Mouse (Mus musculus) lung, postnatal 14 days (tissue): ENCODE measurements around the gene Mef2b.
A peak's percentile ranks its signal among the peaks of the same experiment; 100 is the strongest.

Experiments used
- DNase-seq: peaks from one replicate; pipeline ENCODE4 v3.0.0; 2021

The Mef2b gene

DNA sequence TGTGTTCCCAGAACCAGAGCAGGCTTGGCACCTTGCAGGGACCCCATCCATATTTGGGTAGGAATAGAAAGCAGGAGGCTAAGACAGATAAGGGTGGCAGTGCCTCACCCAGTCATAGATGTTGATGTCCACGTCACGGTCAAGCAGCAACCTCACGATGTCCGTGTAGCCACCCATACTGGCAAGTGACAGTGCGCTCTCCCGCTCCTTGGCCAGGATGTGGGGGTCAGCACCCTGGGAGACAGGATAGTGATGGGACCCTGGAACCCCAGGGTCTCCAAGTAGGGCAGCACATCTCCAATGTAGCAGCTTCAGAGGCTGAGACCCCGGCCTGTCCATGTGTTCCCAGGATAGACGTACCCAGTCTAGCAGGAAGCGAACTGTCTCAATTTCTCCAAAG is 4.6 kb upstream of the Mef2b start:
- no peak for DNase-seq

DNA sequence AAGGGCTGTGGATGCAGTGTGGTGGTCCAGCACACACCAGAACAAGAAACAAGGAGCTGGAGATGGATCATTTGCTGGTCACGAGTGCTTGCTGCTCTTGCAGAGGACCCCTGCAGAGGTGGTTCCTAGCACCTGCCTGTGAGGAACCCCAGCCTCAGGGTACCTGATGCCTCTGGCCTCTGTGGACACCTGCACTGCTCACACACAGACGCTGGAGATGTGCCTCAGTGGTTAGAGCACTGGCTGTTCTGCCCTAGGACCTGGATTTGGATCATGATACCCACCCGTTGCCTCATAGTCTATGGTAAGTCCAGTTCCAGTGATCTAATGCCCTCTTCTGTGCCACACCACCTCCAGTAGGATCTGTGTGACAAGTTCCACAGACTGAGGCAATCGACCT is 2.9 kb upstream of the Mef2b start:
- DNase-seq, result no peak

DNA sequence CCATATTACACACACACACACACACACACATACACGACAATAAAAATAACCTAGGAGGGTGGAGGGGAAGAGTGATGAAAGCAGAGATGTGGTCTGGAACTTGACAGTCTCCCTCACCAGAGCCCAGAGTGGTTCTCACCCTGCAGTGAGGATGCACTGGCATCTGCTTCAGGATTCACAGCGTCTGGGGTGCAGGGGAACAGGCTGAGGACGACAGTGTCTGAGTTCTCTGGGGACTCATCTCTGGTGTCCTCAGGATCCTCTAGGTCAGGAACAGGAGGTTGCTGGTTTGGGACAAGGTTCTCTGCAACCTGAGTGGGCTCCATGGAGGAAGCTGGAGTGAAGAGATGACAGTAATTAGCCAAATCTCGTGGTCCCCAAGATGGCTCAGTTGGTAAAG is 1.6 kb upstream of the Mef2b start:
- DNase-seq, result no peak

DNA sequence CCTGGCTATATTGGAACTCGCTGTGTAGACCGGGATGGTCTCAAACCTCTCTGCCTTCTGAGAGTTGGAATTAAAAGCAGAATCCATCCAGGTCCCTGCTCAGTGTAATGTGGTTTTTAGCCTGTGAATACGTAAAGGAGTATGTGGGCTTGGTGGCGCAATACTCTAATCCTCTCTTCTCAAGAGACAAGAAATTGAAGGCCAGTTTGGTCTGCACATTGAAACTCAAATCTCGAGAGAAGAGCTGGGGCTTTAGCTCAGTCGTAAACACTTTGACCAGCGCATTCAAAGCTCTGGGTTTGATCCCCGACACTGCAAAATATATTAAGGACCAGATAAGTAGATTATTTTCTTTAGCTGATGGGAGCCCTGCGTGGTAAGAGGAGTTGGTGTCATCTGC is 470 bp downstream of the Mef2b start:
- no peak for DNase-seq

DNA sequence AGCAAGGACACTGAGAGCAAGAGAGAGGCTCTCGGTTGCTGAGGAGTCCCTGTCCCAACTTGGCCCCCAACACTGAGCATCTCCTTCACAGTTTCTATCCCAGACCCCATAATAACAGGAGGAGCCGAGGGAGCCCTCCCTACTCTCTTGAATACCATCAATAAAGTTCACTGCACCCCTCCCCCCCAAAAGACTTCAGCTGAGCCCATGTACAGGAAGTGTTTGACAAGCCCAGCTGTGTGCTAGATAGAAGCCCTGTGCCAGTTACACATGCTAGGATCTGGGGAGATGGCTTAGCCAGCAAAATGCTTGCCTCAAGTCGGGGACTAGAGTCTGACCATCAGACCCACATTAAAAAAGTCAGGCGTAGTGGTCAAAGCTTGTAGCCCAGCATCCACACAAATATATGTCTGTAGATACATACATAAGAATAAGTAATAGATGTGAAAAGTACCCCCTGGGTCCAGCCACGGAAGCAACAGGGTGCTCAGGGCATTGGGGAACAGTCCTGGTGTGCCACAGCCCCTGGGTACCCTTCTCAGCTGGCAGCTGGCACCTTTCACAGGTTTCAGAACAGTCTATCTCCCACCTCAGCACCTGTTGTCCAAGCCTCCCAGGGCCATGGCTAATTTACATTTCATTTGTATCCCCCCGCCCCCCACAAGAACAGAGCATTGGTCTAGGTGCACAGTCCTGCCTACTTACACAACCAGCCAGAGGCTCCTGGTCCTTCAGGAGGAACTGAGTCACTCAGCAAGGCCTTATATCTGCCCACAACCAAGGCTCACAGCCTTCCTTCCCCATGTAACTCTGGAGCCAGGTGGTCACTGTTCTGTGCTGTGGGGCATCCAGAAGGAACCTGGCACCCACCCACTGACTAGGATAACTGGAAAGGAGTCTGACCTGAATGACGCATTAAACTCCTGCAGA is 8.4 kb downstream of the Mef2b start:
- DNase-seq, result no peak

DNA sequence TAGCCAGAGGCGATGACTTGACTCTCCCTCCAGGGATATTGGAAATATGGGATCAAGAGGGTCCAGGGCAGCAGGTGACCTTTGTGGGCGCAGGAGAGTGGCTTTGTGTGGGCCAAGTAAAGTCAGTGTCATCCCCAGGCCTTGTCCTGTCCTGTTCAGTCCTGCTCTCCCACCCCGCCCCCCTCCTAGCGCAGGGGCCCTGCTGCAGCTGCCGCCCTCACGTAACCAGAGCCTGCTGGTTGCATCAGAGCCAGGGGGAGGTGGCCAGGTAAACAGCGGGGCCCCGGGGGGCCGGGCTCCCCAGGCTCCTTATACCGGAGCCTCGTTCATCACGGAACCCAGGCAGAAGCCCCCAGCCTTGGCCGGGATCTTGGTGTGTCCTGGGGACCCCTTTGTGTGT is 10.6 kb downstream of the Mef2b start:
- DNase-seq, result no peak

DNA sequence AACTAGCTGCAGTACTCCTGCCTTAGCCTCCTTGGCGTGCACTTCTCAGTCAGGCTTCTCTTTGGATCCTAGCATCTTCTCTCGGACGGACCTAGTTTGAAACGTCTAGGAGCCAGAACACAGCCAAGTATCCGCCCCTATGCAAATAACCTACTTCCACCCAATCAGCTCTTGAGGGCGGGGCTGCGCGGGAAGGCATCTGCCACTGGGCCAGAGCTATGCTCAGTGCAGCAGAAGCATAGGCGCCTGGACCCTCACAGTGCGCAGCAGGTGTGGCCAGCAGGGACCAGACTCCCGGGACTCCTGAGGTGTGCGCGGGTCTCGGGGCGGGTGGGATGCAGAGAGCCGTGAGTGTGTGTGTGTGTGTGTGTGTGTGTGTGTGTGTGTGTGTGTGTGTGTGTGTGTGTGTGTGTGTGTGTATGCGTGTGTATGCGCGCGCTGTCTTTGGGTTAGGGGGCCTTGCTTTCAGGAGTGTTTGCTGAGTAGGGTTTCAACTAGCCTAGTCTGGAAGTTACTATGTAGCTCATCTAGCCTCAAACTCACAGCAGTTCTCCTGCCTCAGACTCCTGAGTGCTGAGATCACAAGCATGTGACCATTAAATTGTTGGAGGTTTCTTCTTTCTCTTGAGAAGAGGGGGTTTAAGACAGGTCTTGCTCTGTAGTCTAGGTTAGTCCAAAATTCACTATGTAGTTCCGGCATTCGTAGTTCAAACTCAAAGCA is 13.2 kb downstream of the Mef2b start:
- peak; percentile 76 for DNase-seq

DNA sequence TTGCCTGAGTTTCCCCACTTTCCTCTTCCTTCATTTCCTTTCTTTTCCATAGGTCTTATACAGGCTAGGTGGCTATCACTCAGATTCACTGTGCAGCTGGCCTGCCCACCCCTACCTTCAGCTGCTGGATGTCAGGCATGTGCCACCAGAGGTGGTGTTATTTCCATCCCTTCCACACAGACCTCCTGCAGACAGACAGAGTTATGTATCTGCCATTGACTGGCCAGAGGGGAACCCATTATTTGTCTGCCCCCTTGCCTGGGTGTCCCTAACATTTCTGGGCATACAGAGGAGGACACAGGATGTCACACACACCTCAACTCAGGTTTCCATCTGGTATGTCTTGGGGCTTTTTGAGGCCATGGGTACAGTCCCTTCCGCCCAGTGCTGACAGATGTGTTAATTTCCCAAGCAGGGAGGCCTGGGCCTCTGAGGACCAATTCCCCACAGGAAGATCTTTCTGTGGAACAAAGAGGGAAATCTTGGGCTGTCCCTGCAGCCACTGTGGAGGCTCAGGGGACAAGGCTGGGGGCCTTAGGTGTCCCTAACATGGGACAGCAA is 17.8 kb downstream of the Mef2b start:
- DNase-seq, result no peak

DNA sequence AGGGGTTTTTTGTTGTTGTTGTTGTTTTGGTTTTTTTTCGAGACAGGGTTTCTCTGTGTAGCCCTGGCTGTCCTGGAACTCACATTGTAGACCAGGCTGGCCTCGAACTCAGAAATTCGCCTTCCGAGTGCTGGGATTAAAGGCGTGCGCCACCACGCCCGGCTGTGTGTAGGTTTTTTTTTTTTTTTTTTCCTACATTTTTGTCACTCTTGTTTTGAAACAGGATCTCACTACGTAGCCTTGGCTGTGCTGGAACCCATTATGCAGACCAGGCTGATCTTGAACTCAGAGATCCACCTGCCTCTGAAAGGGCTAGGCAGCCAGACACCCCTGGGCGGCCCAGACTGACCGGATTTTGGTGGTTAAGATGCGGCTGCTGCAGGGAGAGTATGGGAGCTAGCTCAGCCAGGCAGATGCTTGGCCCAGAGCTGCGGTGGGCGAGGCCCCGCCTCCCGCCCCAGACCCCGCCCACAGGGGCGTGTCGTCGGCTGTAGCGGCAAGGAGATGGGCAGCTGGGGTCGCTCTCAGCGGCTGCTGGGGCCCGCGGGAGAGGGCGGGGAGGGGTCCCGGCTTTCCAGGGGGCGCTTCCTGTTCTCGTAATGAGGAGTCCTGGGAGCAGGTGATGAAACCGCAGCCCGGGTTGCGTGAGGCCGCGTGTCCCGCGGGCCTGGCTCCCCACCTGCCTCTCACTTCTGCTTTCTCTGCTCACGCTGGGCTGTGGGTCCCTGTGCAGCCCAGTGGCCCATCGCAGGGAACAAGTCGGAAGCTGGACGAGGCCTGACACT is 18.8 kb downstream of the Mef2b start:
- peak; percentile 65 for DNase-seq

DNA sequence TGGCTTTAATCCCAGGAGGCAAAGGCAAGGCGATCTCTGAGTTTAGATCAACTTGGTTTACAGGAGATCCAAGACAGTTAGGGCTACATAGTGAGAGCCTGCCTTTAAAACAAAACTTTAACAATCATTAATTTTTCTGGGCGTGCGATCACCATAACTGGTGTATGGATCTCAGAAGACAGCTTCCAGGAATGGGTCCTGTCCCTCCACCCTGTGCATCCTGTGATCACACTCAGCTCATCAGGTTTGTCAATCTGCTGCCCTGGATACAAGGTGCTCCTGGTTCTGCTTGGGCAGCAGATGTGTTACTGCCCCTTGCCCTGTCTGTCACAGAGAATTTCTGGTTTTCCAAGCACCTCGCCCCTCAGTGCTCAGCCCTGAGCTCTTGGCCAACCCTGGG is 19.7 kb downstream of the Mef2b start:
- no peak for DNase-seq

DNA sequence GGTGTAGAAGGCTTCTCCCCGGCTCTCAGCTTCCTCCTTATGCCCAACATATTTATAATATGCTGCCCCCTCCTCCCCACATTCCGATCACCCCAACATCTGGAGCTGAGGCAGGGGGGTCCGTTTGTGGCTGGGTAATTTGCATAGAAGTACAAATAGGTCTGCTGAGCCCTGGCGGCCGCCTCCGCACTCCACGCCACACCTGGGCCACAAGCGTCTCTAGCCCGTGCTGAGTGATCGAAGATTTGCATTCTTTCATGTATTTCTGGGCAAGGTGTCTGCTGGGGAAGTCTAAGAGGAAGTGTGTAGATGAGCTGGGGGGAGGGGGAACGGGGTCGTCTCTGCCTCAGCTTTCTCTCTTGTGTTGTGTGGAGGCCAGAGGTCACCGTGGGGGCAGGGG is 20.5 kb downstream of the Mef2b start:
- no peak for DNase-seq

DNA sequence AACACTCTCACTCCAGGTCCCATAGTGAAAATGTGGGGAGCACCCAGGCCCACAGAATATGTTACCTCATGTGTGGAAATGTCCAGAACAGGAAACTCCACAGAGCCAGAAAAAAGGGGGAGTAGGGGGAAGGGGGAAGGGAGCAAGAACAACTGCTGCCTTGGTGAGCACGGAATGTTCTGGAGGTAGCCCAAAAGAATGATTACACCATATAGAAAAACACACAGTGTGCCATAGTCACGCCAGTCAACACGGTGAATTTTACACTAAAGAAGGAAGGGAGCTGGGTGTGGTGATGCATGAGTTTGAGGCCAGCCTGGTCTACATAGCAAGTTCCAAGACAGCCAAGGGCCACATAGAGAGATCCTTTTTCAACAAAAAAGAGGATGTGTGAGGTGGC is 23.8 kb downstream of the Mef2b start:
- DNase-seq, result no peak

DNA sequence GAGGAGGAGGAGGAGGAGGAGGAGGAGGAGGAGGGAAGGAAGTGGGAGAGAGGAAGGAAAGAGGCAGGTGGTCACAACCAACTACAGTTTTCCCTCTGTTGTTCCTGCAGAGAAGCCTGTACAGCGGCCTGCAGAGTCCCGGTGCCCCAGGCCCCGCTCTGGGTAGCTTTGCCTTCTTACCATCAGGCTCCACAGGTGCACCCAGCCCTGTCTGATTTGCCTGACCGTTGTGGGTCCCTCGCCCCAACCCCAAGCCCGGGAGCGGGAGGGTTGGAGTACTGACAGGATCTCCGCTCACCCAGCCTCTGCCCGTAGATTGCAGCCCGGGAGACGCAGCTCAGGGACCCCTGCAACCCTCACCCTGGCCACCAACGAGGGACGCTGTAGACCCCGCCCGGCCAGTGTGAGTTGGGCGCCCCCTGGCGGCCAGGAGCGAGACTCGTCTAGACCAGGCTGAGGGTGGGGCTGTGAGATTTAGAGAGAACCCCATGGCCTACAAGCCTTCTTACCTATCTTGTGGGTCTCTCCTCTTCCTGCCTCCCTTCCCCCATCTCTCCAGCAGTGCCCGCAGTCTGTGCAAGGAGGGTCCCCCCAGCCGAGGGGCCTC is 27.1 kb downstream of the Mef2b start:
- peak; percentile 76 for DNase-seq

DNA sequence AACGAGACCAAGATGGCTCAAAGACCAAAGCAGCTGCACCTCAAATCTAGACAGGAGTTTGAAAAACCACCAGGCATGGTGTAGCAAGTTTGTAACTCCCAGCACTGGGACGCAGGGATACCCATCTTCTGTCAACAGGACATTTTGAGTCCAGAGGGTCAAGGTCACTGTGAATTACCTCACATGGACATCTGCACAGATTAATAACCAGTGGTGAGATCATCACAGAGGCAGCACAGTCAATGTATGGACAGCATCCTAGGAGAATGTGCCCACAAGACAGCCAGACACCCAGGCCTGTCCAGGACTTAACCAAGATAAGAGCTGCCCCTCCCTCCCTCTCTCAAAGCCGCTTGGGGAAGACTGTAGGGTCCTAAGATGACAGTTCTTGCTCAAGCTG is 30.6 kb downstream of the Mef2b start:
- DNase-seq, result no peak

DNA sequence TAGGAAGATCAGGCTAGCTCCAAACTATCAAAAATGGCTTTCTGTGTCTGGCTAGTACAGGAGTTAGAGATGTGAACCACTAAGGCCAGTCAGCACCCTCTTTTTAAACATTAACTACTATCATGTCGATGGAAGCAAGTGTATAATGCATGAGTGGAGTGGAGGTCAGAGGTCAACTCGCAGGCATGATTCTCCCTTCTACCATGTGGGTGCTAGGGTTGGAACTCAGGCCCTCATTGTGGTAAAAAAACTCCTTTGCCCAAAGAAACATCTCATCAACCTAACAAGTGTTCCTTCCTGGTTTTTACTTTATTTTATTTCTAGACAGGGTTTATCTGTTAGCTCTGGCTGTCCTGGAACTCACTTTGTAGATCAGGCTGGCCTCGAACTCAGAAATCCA is 31.2 kb downstream of the Mef2b start:
- DNase-seq, result no peak

DNA sequence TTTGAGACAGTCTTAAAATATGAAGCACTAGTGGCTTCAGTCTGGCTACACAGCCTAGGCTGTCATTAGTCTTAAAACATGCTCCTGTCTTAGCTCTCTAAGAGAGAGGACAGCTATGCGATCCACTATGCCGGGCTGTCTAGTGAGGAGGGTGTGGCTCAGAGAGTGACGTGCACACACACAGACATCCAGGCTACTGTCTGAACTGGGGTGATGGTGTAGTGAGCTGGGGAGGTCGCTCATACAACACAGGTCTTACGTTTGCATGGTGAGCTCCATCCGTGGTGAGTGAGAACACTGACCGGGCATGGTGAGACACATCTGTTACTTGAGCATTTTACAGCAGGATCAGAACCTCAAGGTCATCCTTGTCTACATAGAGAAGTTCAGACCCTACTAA is 31.7 kb downstream of the Mef2b start:
- no peak for DNase-seq

DNA sequence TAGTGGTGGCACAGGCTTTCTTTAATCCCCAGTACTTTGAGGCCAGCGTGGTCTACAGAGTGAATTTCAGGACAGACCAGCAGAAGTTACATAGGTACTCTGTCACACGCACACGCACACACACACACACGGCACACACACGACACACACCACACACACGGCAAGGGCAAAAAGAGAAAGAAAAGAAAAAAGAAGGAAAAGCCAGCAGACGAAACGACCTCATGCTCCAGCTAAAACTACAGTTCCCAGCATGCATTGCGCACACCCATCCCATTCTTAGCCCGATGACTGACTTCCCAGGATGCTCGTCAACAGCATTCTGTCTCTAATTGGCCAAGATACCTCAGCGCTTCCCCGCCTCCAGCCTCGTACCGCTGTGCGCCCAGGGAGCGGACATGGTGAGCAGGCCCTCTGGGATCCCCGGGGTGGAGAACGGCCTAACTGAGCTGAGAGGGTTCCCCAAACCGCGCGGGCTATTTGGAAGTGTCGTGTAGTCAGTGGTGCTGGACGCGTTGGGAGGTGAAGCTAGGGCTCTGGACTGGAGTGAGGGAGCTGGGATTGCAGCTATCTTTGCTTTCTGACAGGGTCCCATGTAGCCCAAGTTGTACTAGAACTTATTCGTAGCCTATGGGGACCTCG is 32.7 kb downstream of the Mef2b start, which contains the start of gene Tmem161a:
Gene Tmem161a, plus strand, starts transcription at position 314 of the 639 bp plus-strand sequence.
- DNase-seq, result peak; percentile 93

DNA sequence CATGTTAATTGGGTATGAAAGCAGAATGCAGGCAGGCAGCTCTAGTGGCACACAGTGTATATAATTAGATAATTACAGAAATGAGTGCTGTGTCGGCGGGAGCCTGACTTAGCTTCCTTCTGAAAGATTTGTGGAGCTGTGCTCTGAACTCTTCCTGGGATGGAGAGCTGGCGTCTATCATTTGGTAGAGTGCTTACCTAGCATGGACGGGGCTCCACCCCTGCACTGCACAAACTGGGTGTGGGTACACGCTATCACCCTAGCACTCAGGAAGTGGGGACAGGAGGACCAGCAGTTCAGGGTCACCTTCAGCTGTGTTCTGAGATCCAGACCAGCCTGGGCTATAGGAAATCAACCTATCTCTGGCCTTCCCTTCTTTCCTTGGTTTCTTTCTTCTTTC is 33.8 kb downstream of the Mef2b start:
- DNase-seq, result no peak

DNA sequence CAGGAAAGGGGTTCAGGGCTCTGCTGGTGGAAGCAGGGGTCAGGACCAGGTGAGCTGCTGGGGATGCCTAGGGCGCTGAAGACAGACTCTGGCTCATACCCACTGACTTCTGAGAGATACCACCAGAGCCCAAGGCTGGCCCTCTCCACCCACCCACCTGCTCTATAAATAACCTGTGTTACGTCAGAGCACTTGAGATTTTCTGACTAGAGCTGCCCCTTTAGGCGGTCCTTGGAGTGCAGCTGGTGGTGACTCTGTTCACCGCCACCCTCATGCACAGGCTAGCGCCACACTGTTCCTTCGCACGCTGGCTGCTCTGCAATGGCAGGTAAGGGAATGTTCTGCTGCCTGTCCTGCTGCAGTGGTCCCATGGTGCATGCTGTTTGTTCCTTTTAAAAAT is 34.6 kb downstream of the Mef2b start:
- no peak for DNase-seq

DNA sequence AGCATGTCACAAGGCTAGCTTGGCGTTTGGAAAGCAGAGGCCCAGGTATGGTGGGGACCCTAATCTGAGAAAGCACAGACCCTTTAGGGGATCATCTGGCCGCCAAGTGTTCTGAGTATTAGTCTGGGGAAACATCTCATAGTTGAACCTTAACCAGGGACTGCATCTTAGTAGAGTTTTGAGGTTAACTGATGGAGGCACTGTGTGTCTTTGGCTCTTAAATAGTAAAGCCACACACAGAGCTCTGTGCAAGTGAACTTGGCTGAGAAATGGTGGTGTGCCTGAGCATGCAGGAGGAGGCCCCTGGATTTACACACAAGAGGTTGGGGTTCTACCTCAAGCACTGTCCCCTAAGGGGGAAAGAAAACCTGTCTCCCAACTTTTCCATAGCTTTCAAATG is 38.7 kb downstream of the Mef2b start:
- DNase-seq, result no peak

DNA sequence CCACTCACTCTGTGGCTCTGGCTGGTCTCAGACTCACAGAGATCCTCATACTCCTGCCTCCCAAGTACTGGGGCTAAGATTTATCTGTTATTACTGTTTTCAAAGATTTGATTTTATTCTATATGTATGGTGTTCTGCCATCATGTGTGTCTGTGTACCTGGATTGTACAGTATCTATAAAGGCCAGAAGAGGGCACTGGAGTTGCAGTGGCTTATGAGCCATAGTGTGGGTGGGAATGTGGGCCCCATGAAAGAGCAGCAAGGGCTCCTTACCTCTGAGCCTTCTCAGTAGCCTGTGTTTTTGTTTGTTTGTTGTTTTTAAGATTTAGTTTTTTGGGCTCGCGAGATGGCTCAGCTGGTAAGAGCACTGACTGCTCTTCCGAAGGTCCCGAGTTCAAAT is 39.6 kb downstream of the Mef2b start:
- DNase-seq, result no peak

DNA sequence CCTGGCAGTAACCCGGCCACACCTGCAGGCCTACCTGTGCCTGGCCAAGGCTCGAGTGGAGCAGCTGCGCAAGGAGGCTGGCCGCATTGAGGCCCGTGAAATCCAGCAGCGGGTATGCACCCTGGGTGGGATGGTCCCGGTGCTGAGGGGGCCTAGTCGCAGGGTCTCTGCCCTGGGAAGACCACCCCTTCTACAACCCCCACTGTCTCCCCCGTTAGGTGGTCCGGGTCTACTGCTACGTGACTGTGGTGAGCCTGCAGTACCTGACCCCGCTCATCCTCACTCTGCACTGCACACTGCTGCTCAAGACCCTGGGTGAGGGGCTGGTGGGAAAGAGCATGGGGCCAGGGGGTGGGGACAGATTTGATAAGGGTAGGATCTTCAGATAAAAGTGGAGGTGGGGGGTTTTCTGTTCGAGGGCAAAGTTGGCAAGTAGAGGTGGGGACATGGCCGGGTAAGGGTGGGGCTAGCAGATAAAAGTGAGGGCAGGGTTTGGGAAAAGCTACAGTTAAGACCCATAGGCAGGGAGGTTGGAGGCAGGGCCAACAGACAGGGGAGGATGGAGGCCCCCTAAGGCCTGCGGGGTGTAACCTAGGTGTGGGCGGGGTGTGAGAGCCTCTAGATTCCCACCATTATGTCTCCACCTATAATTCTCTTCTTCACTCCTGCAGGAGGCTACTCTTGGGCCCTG is 41.8 kb downstream of the Mef2b start:
- DNase-seq, result no peak
